Mouse (Mus musculus) hindbrain, embryonic 12.5 days (tissue): ENCODE measurements around the gene Pmfbp1. TPM values are rescaled to one million over a fixed set of nuclear protein-coding genes. Genes with fewer than 3 reads are reported as not detected.

Source experiments
- ATAC-seq: fragments of 200-750 bp; cut with Nextera tagmentation; 2 replicates; pipeline ENCODE4 v1.8.0; 2017; ENCODE audit warnings: moderate TSS enrichment; ENCODE audit not compliant: low FRiP score
- H3K27ac ChIP-seq: fragments of 300-500 bp; sonication (generic); 2 replicates; pipeline ENCODE4 v1.5.1; 2016; ENCODE audit warnings: mild to moderate bottlenecking
- H3K27me3 ChIP-seq: fragments of 300-500 bp; sonication (generic); 2 replicates; pipeline ENCODE4 v1.6.1; 2016; ENCODE audit warnings: mild to moderate bottlenecking
- H3K36me3 ChIP-seq: fragments of 300-500 bp; sonication (generic); 2 replicates; pipeline ENCODE4 v1.6.1; 2016; ENCODE audit warnings: mild to moderate bottlenecking
- H3K4me1 ChIP-seq: fragments of 300-500 bp; sonication (generic); 2 replicates; pipeline ENCODE4 v1.6.1; 2016
- H3K4me2 ChIP-seq: fragments of 300-500 bp; sonication (generic); replicated peaks from 2 replicates; pipeline ENCODE4 v1.6.1; 2016; ENCODE audit warnings: mild to moderate bottlenecking
- H3K4me3 ChIP-seq: fragments of 300-500 bp; sonication (generic); 2 replicates; pipeline ENCODE4 v1.5.1; 2016; ENCODE audit warnings: mild to moderate bottlenecking
- H3K9ac ChIP-seq: fragments of 300-500 bp; sonication (generic); 2 replicates; pipeline ENCODE4 v1.6.1; 2016; ENCODE audit warnings: mild to moderate bottlenecking, moderate library complexity
- H3K9me3 ChIP-seq: fragments of 300-500 bp; sonication (generic); replicated peaks from 2 replicates; pipeline ENCODE4 v1.6.1; 2016; ENCODE audit warnings: mild to moderate bottlenecking
- WGBS: fragments of 180-500 bp; shearing (Covaris S2); methylation state at CpG from one replicate; pipeline ENCODE4 v1.1.7; 2016; 5-methylcytosine and 5-hydroxymethylcytosine counted together
- polyA plus RNA-seq: library from polyadenylated mRNA; unstranded; fragments of >200 nt; fragmentation: Nextera tagmentation; extraction: Ambion mirVana; gene quantifications from 2 replicates; pipeline ENCODE4 v1.2.1, GENCODE M21; 2016

Pmfbp1 gene
- polyA plus RNA-seq, 1 experiment from 2014 or later: 3.3 TPM

DNA sequence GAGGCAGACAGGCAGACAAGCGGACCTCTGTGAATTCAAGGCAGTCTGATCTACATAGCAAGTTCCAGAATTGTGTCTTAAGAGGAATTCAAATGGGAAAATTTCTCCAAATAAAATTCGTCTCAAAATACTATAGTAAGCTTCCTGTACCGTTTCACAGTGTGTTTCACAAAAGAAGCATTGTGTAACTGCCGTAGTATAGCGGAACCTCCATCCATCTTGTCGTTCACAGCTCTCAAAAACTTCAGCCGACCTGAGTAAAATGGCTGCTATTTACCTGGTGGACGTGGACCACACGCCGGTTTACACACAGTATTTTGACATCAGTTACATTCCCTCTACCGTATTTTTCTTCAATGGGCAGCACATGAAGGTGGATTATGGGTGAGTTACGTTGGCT lies 77.3 kb downstream of the Pmfbp1 start:
- ATAC-seq: no peak
- H3K4me1 ChIP-seq: peaks cover 7% of the 10 kb centered on the region
- H3K4me2 ChIP-seq: no peak overlapping the region
- WGBS: 92% methylated on average over 12 of the region's 12 CpGs
- H3K4me3 ChIP-seq: no peak overlapping the region
- H3K36me3 ChIP-seq: peaks cover 34% of the 10 kb centered on the region
- no peak overlapping the region for H3K9ac ChIP-seq
- no peaks in the 10 kb centered on the region for H3K9me3 ChIP-seq
- H3K27me3 ChIP-seq: no peaks in the 10 kb centered on the region
- no peak overlapping the region for H3K27ac ChIP-seq

DNA sequence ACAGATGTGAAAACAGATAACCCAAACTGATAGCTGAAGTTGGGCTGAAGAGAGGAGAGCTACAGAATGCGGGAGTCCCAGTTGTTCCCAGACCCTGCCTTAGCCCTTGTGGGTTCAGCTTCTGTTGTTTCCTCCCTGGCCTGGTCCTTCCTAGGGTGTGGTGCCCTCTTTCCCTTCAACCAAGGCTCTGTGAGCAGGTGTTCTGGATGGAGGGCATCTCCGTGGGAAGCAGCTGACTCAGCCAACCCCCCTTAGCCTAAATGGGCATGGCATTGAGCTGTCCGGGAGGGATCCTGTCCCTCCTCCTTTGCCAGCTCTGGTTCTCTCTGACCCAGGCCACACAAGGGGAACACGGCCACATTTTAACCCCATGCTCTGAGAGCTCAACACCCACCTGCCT lies 82.5 kb downstream of the Pmfbp1 start:
- Histone ChIP-seq H3K36me3 (peaks cover 18% of the 10 kb centered on the region; the same call in 1 of the 2 replicates), H3K27ac (no peak overlapping the region), H3K9me3 (no peaks in the 10 kb centered on the region), H3K4me2 (no peak overlapping the region), H3K4me1 (no peaks in the 10 kb centered on the region), H3K27me3 (no peaks in the 10 kb centered on the region; the same call in 1 of the 2 replicates), H3K9ac (no peak overlapping the region), H3K4me3 (no peak overlapping the region)
- ATAC-seq: no peak
- WGBS: 73% methylated on average over 4 of the region's 4 CpGs

DNA sequence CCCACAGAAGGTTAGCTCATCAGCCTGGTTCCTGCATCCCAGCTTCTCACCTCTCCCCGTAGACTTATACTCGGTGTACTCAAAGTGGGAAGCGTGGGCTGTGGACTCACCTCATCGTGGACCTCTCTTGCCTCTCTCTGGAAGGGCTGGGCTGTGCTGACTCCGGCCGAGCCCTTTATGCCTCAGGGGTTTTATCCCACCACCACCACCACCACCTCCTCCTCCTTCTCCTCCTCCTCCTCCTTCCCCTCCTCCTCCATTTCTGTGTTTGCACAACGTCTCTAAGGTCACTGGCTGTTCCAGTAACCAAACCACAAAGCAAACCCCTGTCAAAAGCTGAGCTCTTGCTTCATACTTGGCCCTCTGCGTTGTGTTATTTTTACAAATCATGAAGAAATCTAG lies 85.1 kb downstream of the Pmfbp1 start, which contains the start of gene Hp:
TSS of gene Hp (minus strand) at position 273 of the 402 bp plus-strand sequence.
- no peak within 1 kb of the TSS for H3K4me3 ChIP-seq
- no peak within 1 kb of the TSS for H3K9ac ChIP-seq
- no peaks in the 10 kb centered on the region; the same call in 1 of the 2 replicates for H3K27me3 ChIP-seq
- no peaks in the 10 kb centered on the region for H3K4me1 ChIP-seq
- H3K9me3 ChIP-seq: no peaks in the 10 kb centered on the region
- H3K36me3 ChIP-seq: no peaks in the 10 kb centered on the region
- H3K27ac ChIP-seq: no peak within 1 kb of the TSS
- no peak within 1 kb of the TSS for H3K4me2 ChIP-seq
- WGBS: 72% methylated on average over 8 of the region's 8 CpGs
- ATAC-seq: no peak

DNA sequence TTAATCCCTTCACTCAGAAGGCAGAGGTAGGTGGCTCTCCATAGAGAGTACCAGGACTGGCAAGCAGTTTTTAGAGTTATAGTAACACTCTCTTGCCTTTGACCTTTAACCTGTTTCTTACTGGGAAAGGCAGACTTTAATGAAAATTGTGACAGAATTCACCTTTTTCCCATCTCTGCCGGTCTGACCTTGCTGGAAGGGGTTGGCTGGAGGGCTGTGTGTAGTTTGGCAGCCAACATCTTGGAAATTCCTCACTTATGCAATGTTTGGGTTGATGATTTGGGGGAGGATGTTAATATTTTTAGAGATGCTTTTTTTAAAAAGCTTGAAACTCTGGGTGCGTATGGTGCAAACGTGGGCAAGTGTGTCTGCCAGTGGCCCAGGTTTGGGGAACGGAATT lies 90.5 kb downstream of the Pmfbp1 start:
- no peak overlapping the region for H3K9ac ChIP-seq
- H3K36me3 ChIP-seq: no peaks in the 10 kb centered on the region
- no peak overlapping the region for H3K27ac ChIP-seq
- H3K27me3 ChIP-seq: no peaks in the 10 kb centered on the region
- WGBS: 78% methylated on average over 4 of the region's 4 CpGs
- H3K4me1 ChIP-seq: no peaks in the 10 kb centered on the region
- no peak overlapping the region for H3K4me2 ChIP-seq
- H3K4me3 ChIP-seq: no peak overlapping the region
- no peak for ATAC-seq
- H3K9me3 ChIP-seq: no peaks in the 10 kb centered on the region

DNA sequence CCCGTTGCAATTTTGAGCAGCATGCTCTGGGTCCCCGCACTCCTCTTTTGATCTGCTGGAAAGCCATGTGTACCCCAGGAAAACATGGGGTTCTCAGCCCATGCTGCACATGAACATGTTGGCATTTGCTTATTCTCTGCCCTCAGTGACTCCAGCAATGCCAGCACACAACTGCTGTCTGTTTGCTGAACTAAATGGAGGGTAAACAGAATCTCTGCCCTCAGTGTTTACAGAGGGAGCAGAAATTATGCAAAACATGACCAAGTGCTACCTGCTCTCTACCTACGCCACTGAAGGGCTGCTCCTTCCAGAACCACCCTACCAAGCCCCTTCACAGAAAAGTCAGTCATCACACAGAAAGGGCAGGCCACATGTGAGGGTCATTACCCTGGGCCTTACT lies 91.0 kb downstream of the Pmfbp1 start:
- no peak overlapping the region for H3K9ac ChIP-seq
- no peaks in the 10 kb centered on the region for H3K27me3 ChIP-seq
- WGBS: 90% methylated on average over 3 of the region's 3 CpGs
- H3K4me3 ChIP-seq: no peak overlapping the region
- no peaks in the 10 kb centered on the region for H3K4me1 ChIP-seq
- ATAC-seq: no peak
- no peak overlapping the region for H3K27ac ChIP-seq
- H3K9me3 ChIP-seq: no peaks in the 10 kb centered on the region
- no peak overlapping the region for H3K4me2 ChIP-seq
- H3K36me3 ChIP-seq: no peaks in the 10 kb centered on the region

DNA sequence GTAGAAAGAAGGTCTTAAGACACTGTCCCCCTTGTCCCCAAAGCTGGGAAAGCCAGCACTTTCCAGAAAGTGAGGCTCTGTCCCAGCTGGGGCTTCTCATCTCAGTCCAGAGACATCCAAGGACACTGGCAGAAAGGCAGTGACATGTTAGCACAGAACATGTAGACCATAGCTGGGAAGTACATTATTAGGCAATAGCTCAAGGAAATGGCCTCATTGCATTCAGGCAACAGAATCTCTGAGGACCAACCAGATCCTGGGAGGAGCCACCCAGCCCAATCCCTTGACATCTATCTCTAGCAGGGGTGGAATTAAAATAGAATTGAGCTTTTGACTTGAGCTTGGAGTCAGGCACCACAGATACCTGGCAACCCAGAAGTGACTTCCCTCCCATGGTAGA lies 91.8 kb downstream of the Pmfbp1 start:
- no peak overlapping the region for H3K4me3 ChIP-seq
- no peak overlapping the region for H3K27ac ChIP-seq
- no peak overlapping the region for H3K4me2 ChIP-seq
- no peaks in the 10 kb centered on the region for H3K4me1 ChIP-seq
- H3K36me3 ChIP-seq: no peaks in the 10 kb centered on the region
- no peaks in the 10 kb centered on the region for H3K27me3 ChIP-seq
- H3K9ac ChIP-seq: no peak overlapping the region
- H3K9me3 ChIP-seq: no peaks in the 10 kb centered on the region
- no peak for ATAC-seq

DNA sequence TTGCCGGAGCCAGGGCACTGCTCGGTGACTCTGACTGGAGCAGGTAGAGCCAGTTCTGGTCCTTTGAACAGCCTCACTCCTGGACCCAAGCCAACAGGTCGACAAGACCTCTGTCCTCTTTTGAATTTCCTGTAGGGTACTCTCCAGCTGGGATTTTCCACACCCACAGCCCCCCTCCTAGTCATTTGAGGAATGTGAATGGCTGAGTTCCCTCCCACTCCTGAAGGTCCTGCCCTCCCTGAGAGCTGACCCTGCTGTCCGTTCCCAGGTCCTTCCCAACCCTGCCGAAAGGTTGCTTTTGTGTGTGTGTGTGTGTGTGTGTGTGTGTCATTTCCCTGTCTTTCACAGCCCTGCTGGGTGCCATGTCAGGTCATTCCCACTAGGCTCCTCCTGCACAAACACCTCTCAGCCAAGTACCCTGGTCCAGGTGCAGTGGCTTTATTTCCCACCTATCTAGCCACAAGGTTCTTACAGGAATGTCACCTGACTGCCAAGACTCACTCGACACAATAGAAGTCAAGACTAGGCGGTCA lies 93.2 kb downstream of the Pmfbp1 start:
- 64% methylated on average over 7 of the region's 7 CpGs for WGBS
- ATAC-seq: no peak
- H3K27ac ChIP-seq: no peak overlapping the region

DNA sequence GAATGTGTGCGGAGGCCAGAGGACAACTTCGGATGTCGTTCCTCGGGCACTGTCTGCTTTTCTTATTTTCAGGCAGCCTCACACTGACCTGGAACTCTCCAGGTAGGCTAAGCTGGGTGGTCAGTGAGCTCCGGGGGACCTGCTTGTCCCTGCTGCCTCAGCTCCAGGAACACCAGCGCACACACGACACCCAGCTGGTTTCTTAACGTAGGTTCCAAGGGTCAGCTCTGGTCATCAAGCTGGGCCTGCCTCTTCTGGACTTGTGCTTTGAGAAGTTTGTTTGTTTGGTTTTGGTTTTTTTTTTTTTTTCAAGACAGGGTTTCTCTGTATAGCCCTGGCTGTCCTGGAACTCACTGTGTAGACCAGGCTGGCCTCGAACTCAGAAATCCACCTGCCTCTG lies 97.1 kb downstream of the Pmfbp1 start:
- WGBS: 85% methylated on average over 9 of the region's 9 CpGs
- Histone ChIP-seq H3K9ac (no peak overlapping the region), H3K36me3 (peaks cover 20% of the 10 kb centered on the region), H3K4me2 (no peak overlapping the region), H3K9me3 (no peaks in the 10 kb centered on the region), H3K4me1 (no peaks in the 10 kb centered on the region), H3K4me3 (no peak overlapping the region), H3K27ac (no peak overlapping the region), H3K27me3 (no peaks in the 10 kb centered on the region)
- no peak for ATAC-seq

More for the DNA sequence above, 93.2 kb downstream of the Pmfbp1 start:
- Histone ChIP-seq H3K9me3 (no peaks in the 10 kb centered on the region), H3K9ac (no peak overlapping the region), H3K4me3 (no peak overlapping the region), H3K4me2 (no peak overlapping the region), H3K4me1 (no peaks in the 10 kb centered on the region), H3K27me3 (no peaks in the 10 kb centered on the region), H3K36me3 (no peaks in the 10 kb centered on the region)

DNA sequence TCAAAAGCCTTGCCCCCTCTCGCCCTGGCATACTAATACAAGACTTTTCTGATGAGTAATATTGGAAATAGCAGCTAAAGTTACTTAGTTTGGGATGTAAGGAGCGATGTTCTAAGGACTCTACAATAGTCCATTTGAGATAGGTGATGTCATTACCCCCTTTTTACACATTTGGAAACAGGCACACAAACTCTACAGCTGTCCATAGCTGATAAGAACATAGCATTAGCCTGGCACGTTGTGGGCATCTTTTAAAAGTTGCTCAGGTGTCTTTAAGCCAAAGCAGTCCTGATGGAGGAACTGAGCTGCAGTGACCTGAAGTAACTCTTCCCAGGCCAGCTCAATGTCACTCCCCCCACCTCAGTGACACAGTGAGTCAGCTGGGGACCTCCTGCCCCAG lies 97.5 kb downstream of the Pmfbp1 start:
- H3K4me2 ChIP-seq: no peak overlapping the region
- H3K4me3 ChIP-seq: no peak overlapping the region
- WGBS: 88% methylated on average over 3 of the region's 3 CpGs
- ATAC-seq: no peak
- H3K36me3 ChIP-seq: peaks cover 20% of the 10 kb centered on the region
- no peak overlapping the region for H3K27ac ChIP-seq
- no peaks in the 10 kb centered on the region for H3K9me3 ChIP-seq
- H3K4me1 ChIP-seq: no peaks in the 10 kb centered on the region
- no peaks in the 10 kb centered on the region for H3K27me3 ChIP-seq
- no peak overlapping the region for H3K9ac ChIP-seq

DNA sequence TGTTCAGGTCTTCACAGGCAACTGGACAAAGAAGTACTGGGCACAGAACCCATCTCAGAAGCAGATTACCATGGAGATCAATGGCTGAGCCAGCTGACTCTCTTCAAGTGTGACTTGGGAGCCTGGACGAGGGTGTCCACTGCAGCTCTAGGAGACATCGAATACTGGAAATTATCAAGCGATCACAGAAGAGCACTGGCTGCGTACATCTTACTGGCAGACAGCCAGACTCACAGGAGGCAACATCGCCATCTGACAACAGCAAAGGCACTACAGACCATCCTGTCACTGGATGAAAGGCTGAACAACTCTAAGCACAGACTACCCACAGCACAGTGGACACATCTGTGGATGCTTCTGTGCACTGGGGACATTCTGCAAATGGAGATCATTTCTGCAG lies 98.3 kb downstream of the Pmfbp1 start:
- H3K27ac ChIP-seq: no peak overlapping the region
- WGBS: 93% methylated on average over 5 of the region's 5 CpGs
- H3K9me3 ChIP-seq: no peaks in the 10 kb centered on the region
- H3K9ac ChIP-seq: no peak overlapping the region
- no peaks in the 10 kb centered on the region for H3K4me1 ChIP-seq
- H3K27me3 ChIP-seq: no peaks in the 10 kb centered on the region
- ATAC-seq: no peak
- H3K36me3 ChIP-seq: peaks cover 23% of the 10 kb centered on the region
- H3K4me2 ChIP-seq: no peak overlapping the region
- H3K4me3 ChIP-seq: no peak overlapping the region

Other genes starting within 250 kb of the Pmfbp1 start
- gene Dhx38, start 71.8 kb downstream of the Pmfbp1 start, polyA plus RNA-seq: 28.8 and 29.4 TPM in 2 replicates
- 24.9 and 25.8 TPM in 2 replicates for gene Txnl4b, start 71.9 kb downstream of the Pmfbp1 start, polyA plus RNA-seq
- gene Hp, start 85.1 kb downstream of the Pmfbp1 start, polyA plus RNA-seq: 0.77 and 1.2 TPM in 2 replicates
- 36.5 and 38.8 TPM in 2 replicates for gene Dhodh, start 114.6 kb downstream of the Pmfbp1 start, polyA plus RNA-seq
- gene Pkd1l3, start 120.5 kb downstream of the Pmfbp1 start, polyA plus RNA-seq: 0.08 and 0.22 TPM in 2 replicates
- 185 and 186 TPM in 2 replicates for gene Ist1, start 199.2 kb downstream of the Pmfbp1 start, polyA plus RNA-seq
- gene Zfp821, start 211.5 kb downstream of the Pmfbp1 start, polyA plus RNA-seq: 77.0 and 80.2 TPM in 2 replicates
- 8.1 and 8.4 TPM in 2 replicates for gene Atxn1l, start 243.7 kb downstream of the Pmfbp1 start, polyA plus RNA-seq